Mouse (Mus musculus) forebrain, embryonic 14.5 days (tissue): ENCODE measurements around the gene Ddx43. TPM values are rescaled to one million over a fixed set of nuclear protein-coding genes. Genes with fewer than 3 reads are reported as not detected.
A peak's percentile ranks its signal among the peaks of the same experiment; 100 is the strongest.
"Not testable (repeated sequence)": the region's sequence is repeated elsewhere in the genome, so short reads cannot be mapped to it uniquely, and the experiment has no call there.

ENCODE experiments used
- ATAC-seq: fragments of 200-750 bp; cut with Nextera tagmentation; 2 replicates; pipeline ENCODE4 v1.8.0; 2017; ENCODE audit warnings: mild to moderate bottlenecking, moderate library complexity
- DNase-seq: peaks from one replicate; pipeline ENCODE4 v3.0.0-alpha.2; 2015; ENCODE audit warnings: low spot score
- H3K27ac ChIP-seq: fragments of 300-500 bp; sonication (generic); 2 replicates; pipeline ENCODE4 v1.5.1; 2014; ENCODE audit warnings: low read depth, mild to moderate bottlenecking, control low read depth, low read length, moderate library complexity
- H3K27me3 ChIP-seq: fragments of 300-500 bp; sonication (generic); replicated peaks from 2 replicates; pipeline ENCODE4 v1.6.1; 2014; ENCODE audit warnings: low read length, control low read depth, mixed read lengths; ENCODE audit not compliant: control insufficient read depth, insufficient read depth
- H3K36me3 ChIP-seq: fragments of 300-500 bp; sonication (generic); 2 replicates; pipeline ENCODE4 v1.6.1; 2014; ENCODE audit warnings: low read length, control low read depth; ENCODE audit not compliant: control insufficient read depth, insufficient read depth
- H3K4me1 ChIP-seq: fragments of 300-500 bp; sonication (generic); 2 replicates; pipeline ENCODE4 v1.6.1; 2014; ENCODE audit warnings: antibody characterized with exemption, low read length, control low read depth; ENCODE audit not compliant: control insufficient read depth, insufficient read depth
- H3K4me2 ChIP-seq: fragments of 300-500 bp; sonication (generic); 2 replicates; pipeline ENCODE4 v1.6.1; 2014; ENCODE audit warnings: mild to moderate bottlenecking, control low read depth, low read length
- H3K4me3 ChIP-seq: fragments of 300-500 bp; sonication (generic); 2 replicates; pipeline ENCODE4 v1.5.1; 2014; ENCODE audit warnings: low read depth, low read length, control low read depth
- H3K9ac ChIP-seq: fragments of 300-500 bp; sonication (generic); 2 replicates; pipeline ENCODE4 v1.6.1; 2014; ENCODE audit warnings: mild to moderate bottlenecking, low read length, control low read depth, moderate library complexity
- H3K9me3 ChIP-seq: fragments of 300-500 bp; sonication (generic); replicated peaks from 2 replicates; pipeline ENCODE4 v1.6.1; 2016; ENCODE audit warnings: low read length, control low read depth, mixed read lengths; ENCODE audit not compliant: control insufficient read depth
- WGBS: fragments of 180-500 bp; shearing (Covaris S2); extraction: QIAGEN DNeasy Blood & Tissue Kit; methylation state at CpG from one replicate; pipeline ENCODE4 v1.1.7; 2014; 5-methylcytosine and 5-hydroxymethylcytosine counted together
- polyA plus RNA-seq: library from polyadenylated mRNA; unstranded; fragments of >200 nt; fragmentation: Nextera tagmentation; extraction: Ambion mirVana; gene quantifications from 2 replicates; pipeline ENCODE4 v1.2.1, GENCODE M21; 2014

Gene Ddx43
- polyA plus RNA-seq, 1 experiment from 2014 or later, result 0.08 TPM

DNA sequence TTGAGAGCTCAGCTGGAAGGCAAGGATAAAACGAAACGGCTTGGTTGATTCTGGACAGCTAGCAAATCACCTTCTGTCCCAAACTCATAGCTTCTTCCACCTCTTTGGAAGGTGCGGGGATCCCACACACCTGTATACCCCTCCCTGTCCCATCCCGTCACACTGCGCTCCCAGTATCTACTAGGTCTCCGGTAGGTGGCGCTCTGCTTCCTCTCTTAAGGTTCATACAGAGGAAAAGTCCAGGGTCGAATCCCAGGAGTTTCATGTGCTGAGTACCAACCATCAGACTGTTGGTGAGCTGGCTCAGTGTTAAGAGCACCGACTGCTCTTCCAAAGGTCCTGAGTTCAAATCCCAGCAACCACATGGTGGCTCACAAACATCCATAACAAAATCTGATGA, 37.5 kb upstream of the Ddx43 start:
- WGBS, result 13% methylated on average over 9 of the region's 9 CpGs

DNA sequence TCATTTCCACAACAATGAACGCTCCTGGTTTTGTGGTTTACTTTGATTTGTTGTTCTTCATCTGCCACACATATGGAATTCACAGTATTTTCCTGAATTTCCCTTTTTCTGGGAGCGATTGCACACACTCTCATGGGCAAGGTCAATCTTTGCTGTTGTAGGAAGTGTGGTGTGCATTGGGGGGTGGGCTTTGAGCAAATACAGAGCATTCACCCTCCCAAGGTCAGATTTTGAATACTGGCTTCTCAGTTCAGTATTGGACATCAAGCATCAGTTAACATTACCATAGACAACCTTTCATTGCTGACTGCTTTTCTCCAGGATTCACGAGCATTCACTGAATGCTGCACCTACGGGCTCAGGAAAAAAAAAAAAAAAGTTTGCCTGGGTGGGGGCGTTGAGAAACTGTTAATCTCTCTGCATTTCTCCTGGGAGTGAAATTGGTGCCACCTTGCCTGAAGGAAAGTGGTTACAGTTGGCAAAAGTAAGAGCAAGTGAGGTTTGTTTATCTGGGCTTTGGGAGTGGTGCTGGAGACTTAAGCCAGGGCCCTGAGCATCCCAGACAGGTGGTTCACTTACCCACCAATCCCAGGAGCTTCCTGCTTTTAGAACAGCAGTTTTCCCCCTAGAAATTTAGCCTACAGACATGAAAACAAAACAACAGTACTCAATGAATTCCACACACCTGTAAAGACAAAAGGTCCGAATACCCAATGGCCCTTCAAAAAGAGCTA, 35.7 kb upstream of the Ddx43 start:
- ATAC-seq, result no peak
- Histone ChIP-seq H3K27me3 (no peaks in the 10 kb centered on the region), H3K9ac (no peak overlapping the region), H3K4me1 (no peaks in the 10 kb centered on the region), H3K4me3 (no peak overlapping the region), H3K4me2 (no peak overlapping the region), H3K27ac (no peak overlapping the region), H3K9me3 (no peaks in the 10 kb centered on the region), H3K36me3 (no peaks in the 10 kb centered on the region)
- WGBS, result 79% methylated on average over 6 of the region's 6 CpGs
- no peak for DNase-seq

More for the DNA sequence above, 37.5 kb upstream of the Ddx43 start:
- DNase-seq, result peak; percentile 81
- Histone ChIP-seq H3K27ac (no peak overlapping the region), H3K4me3 (no peak overlapping the region), H3K9ac (no peak overlapping the region), H3K36me3 (no peaks in the 10 kb centered on the region), H3K4me2 (no peak overlapping the region), H3K27me3 (no peaks in the 10 kb centered on the region), H3K4me1 (no peaks in the 10 kb centered on the region), H3K9me3 (no peaks in the 10 kb centered on the region)
- ATAC-seq, result peak; percentile 72

DNA sequence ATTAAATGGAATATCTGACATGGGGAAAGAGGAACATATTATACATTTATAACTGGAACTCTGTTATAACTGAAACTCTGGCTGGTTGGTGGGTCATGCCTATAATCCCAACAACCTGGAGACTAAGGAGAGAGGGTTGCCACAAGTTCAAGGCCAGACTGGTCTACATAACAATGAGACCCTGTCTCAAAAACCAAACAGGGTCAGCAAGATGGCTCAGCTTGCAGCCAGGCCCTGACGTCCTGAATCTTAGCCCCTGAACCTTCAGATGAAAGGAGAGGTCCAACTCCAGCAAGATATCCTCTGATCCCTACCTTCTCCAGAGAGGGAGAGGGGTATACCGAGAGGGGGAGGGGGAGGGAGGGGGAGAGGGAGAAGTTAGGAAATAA, 35.1 kb upstream of the Ddx43 start:
- ATAC-seq (no peak), DNase-seq (no peak)
- no peak overlapping the region for H3K27ac ChIP-seq
- H3K27me3 ChIP-seq, result no peaks in the 10 kb centered on the region
- H3K9me3 ChIP-seq, result no peaks in the 10 kb centered on the region
- no peaks in the 10 kb centered on the region for H3K36me3 ChIP-seq
- no peaks in the 10 kb centered on the region for H3K4me1 ChIP-seq
- H3K9ac ChIP-seq, result no peak overlapping the region
- no peak overlapping the region for H3K4me2 ChIP-seq
- 21% methylated on average over 2 of the region's 2 CpGs for WGBS
- no peak overlapping the region for H3K4me3 ChIP-seq

GRCm38 (mm10) chr9:78363374-78363773, 32.2 kb upstream of the Ddx43 start:
- Histone ChIP-seq H3K4me1 (no peaks in the 10 kb centered on the region), H3K9ac (no peak overlapping the region), H3K9me3 (no peaks in the 10 kb centered on the region), H3K27me3 (no peaks in the 10 kb centered on the region), H3K4me3 (no peak overlapping the region), H3K27ac (no peak overlapping the region), H3K36me3 (no peaks in the 10 kb centered on the region), H3K4me2 (no peak overlapping the region)
- DNase-seq (no peak), ATAC-seq (no peak)
- 75% methylated on average over 6 of the region's 6 CpGs for WGBS

GRCm38 (mm10) chr9:78364701-78365100, 30.9 kb upstream of the Ddx43 start:
- no peaks in the 10 kb centered on the region for H3K36me3 ChIP-seq
- DNase-seq (no peak), ATAC-seq (no peak)
- WGBS, result 89% methylated on average over 6 of the region's 6 CpGs
- H3K27ac ChIP-seq, result no peak overlapping the region
- no peak overlapping the region for H3K9ac ChIP-seq
- no peaks in the 10 kb centered on the region for H3K27me3 ChIP-seq
- no peak overlapping the region for H3K4me2 ChIP-seq
- H3K9me3 ChIP-seq, result no peaks in the 10 kb centered on the region
- no peak overlapping the region for H3K4me3 ChIP-seq
- no peaks in the 10 kb centered on the region for H3K4me1 ChIP-seq

DNA sequence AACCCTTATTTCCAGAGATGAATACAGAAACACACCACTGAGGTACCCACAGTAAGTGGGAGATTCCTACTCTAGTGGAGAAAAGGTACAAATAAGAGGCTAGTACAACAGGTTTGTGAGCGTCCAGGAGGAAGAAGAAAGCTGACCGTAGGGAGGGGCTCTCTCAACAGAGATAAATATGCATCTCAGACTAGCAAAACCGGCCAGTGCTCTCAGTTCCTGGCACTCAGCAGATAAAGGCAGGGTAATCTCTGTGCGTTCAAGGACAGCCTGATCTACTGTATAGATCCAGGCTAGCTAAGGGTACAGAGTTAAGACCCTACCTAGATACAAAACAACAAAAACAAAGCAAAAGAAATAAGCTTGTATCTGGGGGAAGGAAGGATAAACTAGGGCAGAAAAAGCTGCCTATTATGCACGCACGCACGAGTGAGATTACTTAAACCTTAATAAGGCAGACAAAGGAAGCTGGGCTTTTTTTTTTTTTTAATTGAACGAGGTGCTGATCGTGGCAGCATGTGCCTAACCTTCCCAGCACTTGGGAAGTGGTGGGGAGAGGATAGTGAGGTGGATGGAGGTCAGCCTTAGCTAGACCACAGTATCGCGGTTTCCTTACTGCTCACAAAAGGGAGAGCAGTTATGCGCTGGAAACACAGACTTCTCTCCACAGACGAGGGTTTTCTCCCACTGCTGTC, 29.6 kb upstream of the Ddx43 start:
- ATAC-seq (no peak), DNase-seq (no peak)
- no peaks in the 10 kb centered on the region for H3K9me3 ChIP-seq
- no peak overlapping the region for H3K4me3 ChIP-seq
- no peaks in the 10 kb centered on the region for H3K36me3 ChIP-seq
- no peak overlapping the region for H3K27ac ChIP-seq
- H3K4me2 ChIP-seq, result no peak overlapping the region
- 39% methylated on average over 13 of the region's 13 CpGs for WGBS
- H3K4me1 ChIP-seq, result no peaks in the 10 kb centered on the region
- H3K9ac ChIP-seq, result no peak overlapping the region
- H3K27me3 ChIP-seq, result no peaks in the 10 kb centered on the region

- not testable (repeated sequence) for H3K9ac ChIP-seq, ATAC-seq
Measured at GRCm38 (mm10) chr9:78367959-78368358, 27.6 kb upstream of the Ddx43 start, which contains the start of gene Dppa5a. Gene Dppa5a (minus strand): TSS chr9:78368177.

GRCm38 (mm10) chr9:78368671-78369293, 26.8 kb upstream of the Ddx43 start:
- Histone ChIP-seq H3K27me3 (no peaks in the 10 kb centered on the region), H3K27ac (no peak overlapping the region), H3K4me2 (no peak overlapping the region), H3K4me3 (no peak overlapping the region), H3K9me3 (no peaks in the 10 kb centered on the region), H3K9ac (no peak overlapping the region), H3K36me3 (no peaks in the 10 kb centered on the region), H3K4me1 (no peaks in the 10 kb centered on the region)
- 79% methylated on average over 3 of the region's 3 CpGs for WGBS
- no peak for ATAC-seq
- DNase-seq, result no peak

More at GRCm38 (mm10) chr9:78367959-78368358, 27.6 kb upstream of the Ddx43 start, which contains the start of gene Dppa5a:
- H3K36me3 ChIP-seq, H3K4me2 ChIP-seq, H3K27me3 ChIP-seq, H3K4me1 ChIP-seq, DNase-seq, H3K4me3 ChIP-seq, H3K27ac ChIP-seq, H3K9me3 ChIP-seq: not testable (repeated sequence)
- WGBS, result 94% methylated on average over 16 of the region's 16 CpGs

- no peak overlapping the region for H3K27ac ChIP-seq
- DNase-seq (no peak), ATAC-seq (no peak)
- H3K4me2 ChIP-seq, result no peak overlapping the region
- H3K9ac ChIP-seq, result no peak overlapping the region
- 91% methylated on average over 2 of the region's 2 CpGs for WGBS
- H3K36me3 ChIP-seq, result no peaks in the 10 kb centered on the region
- H3K4me3 ChIP-seq, result no peak overlapping the region
- no peaks in the 10 kb centered on the region for H3K4me1 ChIP-seq
- H3K27me3 ChIP-seq, result no peaks in the 10 kb centered on the region
- H3K9me3 ChIP-seq, result no peaks in the 10 kb centered on the region
Measured at GRCm38 (mm10) chr9:78369349-78369748, 26.2 kb upstream of the Ddx43 start.
